Mouse (Mus musculus) kidney, adult 2 months (tissue): ENCODE measurements around the gene Mccc2.

ENCODE experiments used
- CTCF ChIP-seq: fragments of 200-500 bp; conservative IDR thresholded peaks from 2 replicates; pipeline ENCODE4 v1.5.1; 2011; ENCODE audit warnings: low read depth, mild to moderate bottlenecking, control low read depth, low read length, moderate library complexity, mixed read lengths; ENCODE audit not compliant: insufficient read depth, insufficient read length
- POLR2A ChIP-seq: fragments of 200-500 bp; IDR thresholded peaks from one replicate; pipeline ENCODE4 v1.6.1; 2011; ENCODE audit warnings: low read depth, low read length, control low read depth

GRCm38 (mm10) chr13:100005911-100006496, 9.4 kb downstream of the Mccc2 start:
- TF ChIP-seq CTCF (no peak), POLR2A (no peak)
